ENCODE assay signal across 10 mouse cellular contexts in genomic region chr12:107047059-107047531, GRCm38 (mm10).
A peak's percentile ranks its signal among the peaks of the same experiment; 100 is the strongest.
DNase-seq lines count a peak whose midpoint lies in the region; ATAC-seq and TF ChIP-seq lines count a peak whose summit lies in the region.
"Had no signal": no experiment of that assay in that cellular context is flagged by ENCODE, and none has a peak within 500 bp of the region (broad histone marks: within the 10 kb centered on the region; RNA-seq: fewer than 3 reads in every experiment).

No protein-coding gene starts in this region.

- no peak overlapping the region for H3K4me2 ChIP-seq in lung, postnatal 0 days (replicated peaks; ENCODE audit: low read depth, low read length)
- no peak overlapping the region for H3K4me2 ChIP-seq in kidney, embryonic 14.5 days (replicated peaks; ENCODE audit: low read depth, low read length)

- no peak for TF ChIP-seq EP300 in lung, postnatal 0 days (IDR thresholded peaks at IDR 0.05)

- H3K4me1 ChIP-seq in lung, postnatal 0 days (ENCODE audit: insufficient read depth, low read depth, low read length): no peaks in the 10 kb centered on the region
- no peaks in the 10 kb centered on the region for H3K4me1 ChIP-seq in kidney, embryonic 14.5 days (ENCODE audit: control insufficient read depth, insufficient read depth, low read length)

- H3K27ac ChIP-seq in lung, postnatal 0 days (ENCODE audit: low read length): no peak overlapping the region
- H3K27ac ChIP-seq in kidney, embryonic 14.5 days (ENCODE audit: low read depth, low read length): no peak overlapping the region

- H3K27me3 ChIP-seq in lung, postnatal 0 days (replicated peaks; ENCODE audit: insufficient read depth, low read length): no peaks in the 10 kb centered on the region
- no peaks in the 10 kb centered on the region for H3K27me3 ChIP-seq in kidney, embryonic 14.5 days (ENCODE audit: control insufficient read depth, insufficient read depth, low read length)
- H3K27me3 ChIP-seq: Patski had no signal

- ATAC-seq in lung, postnatal 0 days: no peak
- ATAC-seq in cerebellum, adult (ENCODE audit: insufficient number of reproducible peaks, low FRiP score, low TSS enrichment): peak; percentile 71
- no peak for ATAC-seq in kidney, embryonic 14.5 days (ENCODE audit: low FRiP score, low TSS enrichment)
- ATAC-seq: liver, postnatal 0 days; Patski had no signal

- WGBS in lung, postnatal 0 days: 72% methylated on average over 13 of the region's 13 CpGs
- 71% methylated on average over 13 of the region's 13 CpGs for WGBS in kidney, embryonic 14.5 days

- no peak overlapping the region for H3K9ac ChIP-seq in lung, postnatal 0 days (replicated peaks; ENCODE audit: low read depth)
- no peak overlapping the region for H3K9ac ChIP-seq in kidney, embryonic 14.5 days (ENCODE audit: low read depth, low read length)
- H3K9ac ChIP-seq: liver, postnatal 0 days had no signal

- no peaks in the 10 kb centered on the region for H3K9me3 ChIP-seq in lung, postnatal 0 days (ENCODE audit: low read length)
- no peaks in the 10 kb centered on the region for H3K9me3 ChIP-seq in kidney, embryonic 14.5 days (ENCODE audit: control insufficient read depth, low read length)

- peak; percentile 3 for DNase-seq in lung, postnatal 25 days (ENCODE audit: low spot score)
- no peak for DNase-seq in lung, postnatal 0 days (ENCODE audit: low spot score)
- DNase-seq in induced T-regulatory cell, adult 2 months (ENCODE audit: low read depth): peak; percentile 84
- DNase-seq in thymus, postnatal 0 days (ENCODE audit: low spot score): peak; percentile 61
- DNase-seq in natural killer cell, adult 2 months (ENCODE audit: low spot score in 2 of 2): no peak
- no peak for DNase-seq in lung, postnatal 4 days
- DNase-seq: liver, postnatal 0 days had no signal

- no peak for TF ChIP-seq CTCF in lung, postnatal 0 days (IDR thresholded peaks at IDR 0.05)

- no peaks in the 10 kb centered on the region for H3K36me3 ChIP-seq in lung, postnatal 0 days (ENCODE audit: insufficient read depth, low read length)
- no peaks in the 10 kb centered on the region for H3K36me3 ChIP-seq in kidney, embryonic 14.5 days (ENCODE audit: control insufficient read depth, insufficient read depth, low read length)

- no peak overlapping the region for H3K4me3 ChIP-seq in lung, postnatal 0 days (ENCODE audit: low read depth, low read length)
- no peak overlapping the region for H3K4me3 ChIP-seq in kidney, embryonic 14.5 days (ENCODE audit: low read length)

Comparison
In these comparisons a context has a peak if more than half of its experiments do, and no peak if none do; other contexts are left out.
1. DNase-seq: peak in lung, postnatal 25 days (single experiment), induced T-regulatory cell, adult 2 months (single experiment) and thymus, postnatal 0 days (single experiment); none in lung, postnatal 0 days (single experiment), natural killer cell, adult 2 months (0 of 2) and lung, postnatal 4 days (0 of 2).